Mouse (Mus musculus) MEL (cell line): ENCODE measurements around the gene Jam2. TPM values are rescaled to one million over a fixed set of nuclear protein-coding genes. Genes with fewer than 3 reads are reported as not detected.

Source experiments
- DNase-seq: peaks from one replicate; pipeline ENCODE4 v3.0.0; 2011; ENCODE audit warnings: low read depth, low spot score
- H3K27ac ChIP-seq: 2 replicates; pipeline ENCODE4 v1.5.1; 2012; ENCODE audit warnings: low read depth, mild to moderate bottlenecking, control low read depth, low read length, moderate library complexity; ENCODE audit not compliant: control insufficient read depth
- H3K27me3 ChIP-seq, 2 experiments: fragments of 150-350 bp in 1 of 2; sonication (generic) in 1 of 2; 2 replicates each; pipeline ENCODE4 v1.6.1; 2012; ENCODE audit warnings: low read length in 2 of 2, mild to moderate bottlenecking in 2 of 2, improper control_type of control experiment in 1 of 2, moderate library complexity in 1 of 2; ENCODE audit not compliant: insufficient read depth in 2 of 2, control insufficient read depth in 1 of 2
- H3K36me3 ChIP-seq, 2 experiments: 2 replicates each; pipeline ENCODE4 v1.6.1; 2012 to 2014; ENCODE audit warnings: low read length in 2 of 2, improper control_type of control experiment in 1 of 2, inconsistent platforms in 1 of 2, mild to moderate bottlenecking in 1 of 2; ENCODE audit not compliant: insufficient read depth in 2 of 2, control insufficient read depth in 1 of 2
- H3K4me1 ChIP-seq, 2 experiments: fragments of 150-350 bp in 1 of 2; sonication (generic) in 1 of 2; 2 replicates each; pipeline ENCODE4 v1.6.1; 2012; ENCODE audit warnings: low read length in 2 of 2, improper control_type of control experiment in 1 of 2, mild to moderate bottlenecking in 1 of 2; ENCODE audit not compliant: insufficient read depth in 2 of 2, control insufficient read depth in 1 of 2
- H3K4me3 ChIP-seq, 2 experiments: fragments of 150-350 bp in 1 of 2; sonication (generic) in 1 of 2; 2 replicates each; pipeline ENCODE4 v1.5.1; 2012; ENCODE audit warnings: low read depth in 2 of 2, low read length in 2 of 2, mild to moderate bottlenecking in 2 of 2, moderate library complexity in 2 of 2, control low read depth in 1 of 2, improper control_type of control experiment in 1 of 2; ENCODE audit not compliant: control insufficient read depth in 1 of 2, insufficient read depth in 1 of 2
- H3K79me2 ChIP-seq: 2 replicates; pipeline ENCODE4 v1.6.1; 2012; ENCODE audit warnings: mild to moderate bottlenecking, low read length, moderate library complexity; ENCODE audit not compliant: control insufficient read depth, poor library complexity, insufficient read depth
- H3K9ac ChIP-seq: 2 replicates; pipeline ENCODE4 v1.6.1; 2012; ENCODE audit warnings: low read depth, mild to moderate bottlenecking, control low read depth, low read length, moderate library complexity; ENCODE audit not compliant: control insufficient read depth, poor library complexity, severe bottlenecking
- H3K9me3 ChIP-seq: fragments of 150-350 bp; sonication (generic); replicated peaks from 2 replicates; pipeline ENCODE4 v1.6.1; 2012; ENCODE audit warnings: mild to moderate bottlenecking, low read length, improper control_type of control experiment, moderate library complexity; ENCODE audit not compliant: insufficient read depth
- BHLHE40 ChIP-seq: IDR thresholded peaks from 2 replicates; pipeline ENCODE4 v1.6.1; 2012; ENCODE audit warnings: low read depth, mild to moderate bottlenecking, inconsistent platforms, low read length, improper control_type of control experiment, borderline replicate concordance
- ELF1 ChIP-seq: IDR thresholded peaks from 2 replicates; pipeline ENCODE4 v1.6.1; 2014; ENCODE audit warnings: low read depth, mild to moderate bottlenecking, inconsistent platforms, low read length, improper control_type of control experiment, moderate library complexity
- GABPA ChIP-seq: IDR thresholded peaks from 2 replicates; pipeline ENCODE4 v1.6.1; 2012; ENCODE audit warnings: low read depth, mild to moderate bottlenecking, inconsistent platforms, low read length, improper control_type of control experiment, moderate library complexity
- HCFC1 ChIP-seq: IDR thresholded peaks from 2 replicates; pipeline ENCODE4 v1.6.1; 2012; ENCODE audit warnings: low read depth, mild to moderate bottlenecking, inconsistent platforms, low read length, improper control_type of control experiment, moderate library complexity
- JUND ChIP-seq: IDR thresholded peaks from 2 replicates; pipeline ENCODE4 v1.6.1; 2011; ENCODE audit warnings: low read depth, mild to moderate bottlenecking, improper control_type of control experiment, low read length
- MAX ChIP-seq: IDR thresholded peaks from 2 replicates; pipeline ENCODE4 v1.6.1; 2011; ENCODE audit warnings: low read length, improper control_type of control experiment
- MEF2A ChIP-seq: IDR thresholded peaks from 2 replicates; pipeline ENCODE4 v1.6.1; 2014; ENCODE audit warnings: low read depth, mild to moderate bottlenecking, inconsistent platforms, low read length, improper control_type of control experiment; ENCODE audit not compliant: poor library complexity, insufficient replicate concordance, severe bottlenecking; ENCODE audit errors: extremely low read depth
- MYB ChIP-seq: IDR thresholded peaks from 2 replicates; pipeline ENCODE4 v1.6.1; 2011; ENCODE audit warnings: mild to moderate bottlenecking, low read depth, low read length, improper control_type of control experiment
- NRF1 ChIP-seq: IDR thresholded peaks from 2 replicates; pipeline ENCODE4 v1.6.1; 2014; ENCODE audit warnings: low read depth, mild to moderate bottlenecking, inconsistent platforms, low read length, improper control_type of control experiment, moderate library complexity; ENCODE audit not compliant: poor library complexity, insufficient read depth, severe bottlenecking
- POLR2AphosphoS2 ChIP-seq: IDR thresholded peaks from 2 replicates; pipeline ENCODE4 v1.6.1; 2011; ENCODE audit warnings: low read length, improper control_type of control experiment
- RAD21 ChIP-seq: IDR thresholded peaks from 2 replicates; pipeline ENCODE4 v1.6.1; 2011; ENCODE audit warnings: mild to moderate bottlenecking, low read depth, low read length, improper control_type of control experiment
- RCOR1 ChIP-seq: IDR thresholded peaks from 2 replicates; pipeline ENCODE4 v1.6.1; 2012; ENCODE audit warnings: low read depth, mild to moderate bottlenecking, inconsistent platforms, low read length, improper control_type of control experiment
- SIN3A ChIP-seq: IDR thresholded peaks from 2 replicates; pipeline ENCODE4 v1.6.1; 2012; ENCODE audit warnings: low read length, improper control_type of control experiment, inconsistent platforms
- SMC3 ChIP-seq: IDR thresholded peaks from 2 replicates; pipeline ENCODE4 v1.6.1; 2011; ENCODE audit warnings: low read depth, low read length, improper control_type of control experiment
- TAL1 ChIP-seq: IDR thresholded peaks from 2 replicates; pipeline ENCODE4 v1.6.1; 2012; ENCODE audit warnings: mild to moderate bottlenecking, inconsistent platforms, low read length, moderate library complexity, mixed read lengths
- USF2 ChIP-seq, 2 experiments: IDR thresholded peaks; 2 replicates each; pipeline ENCODE4 v1.6.1; 2011 to 2012; ENCODE audit warnings: improper control_type of control experiment in 2 of 2, low read length in 2 of 2, borderline replicate concordance in 1 of 2, inconsistent platforms in 1 of 2, low read depth in 1 of 2, mild to moderate bottlenecking in 1 of 2; ENCODE audit not compliant: insufficient read depth in 1 of 2
- ZC3H11A ChIP-seq: IDR thresholded peaks from 2 replicates; pipeline ENCODE4 v1.6.1; 2012; ENCODE audit warnings: low read depth, mild to moderate bottlenecking, inconsistent platforms, low read length, improper control_type of control experiment
- ZKSCAN1 ChIP-seq: IDR thresholded peaks from 2 replicates; pipeline ENCODE4 v1.6.1; 2012; ENCODE audit warnings: low read depth, mild to moderate bottlenecking, inconsistent platforms, low read length, improper control_type of control experiment, moderate library complexity
- ZMIZ1 ChIP-seq: IDR thresholded peaks from 2 replicates; pipeline ENCODE4 v1.6.1; 2012; ENCODE audit warnings: low read depth, mild to moderate bottlenecking, inconsistent platforms, low read length, improper control_type of control experiment, moderate library complexity
- ZNF384 ChIP-seq: IDR thresholded peaks from 2 replicates; pipeline ENCODE4 v1.6.1; 2012; ENCODE audit warnings: low read depth, mild to moderate bottlenecking, inconsistent platforms, low read length, improper control_type of control experiment
- polyA plus RNA-seq, 2 experiments: library from polyadenylated mRNA; stranded (reverse) in 1 of 2; unstranded in 1 of 2; fragments of >175 nt in 1 of 2; fragments of >200 nt in 1 of 2; gene quantifications; 2 replicates each; pipeline versions ENCODE4 v1.2.1 to v1.2.4; 2012; ENCODE audit warnings: low replicate concordance in 2 of 2, low read depth in 1 of 2; ENCODE audit not compliant: insufficient read length in 2 of 2, insufficient read depth in 1 of 2, missing spikeins in 1 of 2
- total RNA-seq: library from RNA; depleted of rRNA; stranded (reverse); fragments of 300-350 nt; gene quantifications from 2 replicates; pipeline ENCODE4 v1.2.3, GENCODE M21; 2012

The Jam2 gene
- total and polyA plus RNA-seq, 3 experiments = 0.01 to 0.04 TPM; not detected in 1

DNA sequence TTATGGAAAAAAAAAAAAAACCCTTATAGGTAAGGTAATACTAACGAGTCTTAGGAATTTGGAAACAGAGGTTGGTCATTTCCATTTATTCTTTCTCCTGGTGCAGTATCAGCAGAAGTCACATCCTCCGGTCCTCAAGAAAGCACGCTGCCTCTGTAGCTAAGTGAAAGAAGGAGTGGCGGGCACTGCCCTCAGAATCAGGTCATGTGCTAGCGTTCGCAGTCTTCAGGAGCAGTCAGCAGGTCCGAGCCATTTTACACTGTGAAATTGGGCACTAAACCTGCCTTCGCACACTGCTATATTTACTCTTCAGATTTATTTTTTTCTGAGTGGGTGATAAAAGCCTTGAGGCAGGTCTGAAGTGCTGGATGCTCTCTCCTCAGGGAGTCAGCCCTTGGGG, 39.9 kb downstream of the Jam2 start:
- no peak overlapping the region for H3K4me3 ChIP-seq
- TF ChIP-seq SIN3A (no peak), JUND (no peak), USF2 (IDR thresholded peaks at IDR 0.05; ENCODE audit: borderline replicate concordance in 1 of 2, insufficient read depth in 1 of 2, low read depth in 1 of 2, low read length in 2 of 2) (no peak), BHLHE40 (no peak), ZKSCAN1 (no peak), MAX (no peak), NRF1 (no peak)
- H3K9me3 ChIP-seq = no peaks in the 10 kb centered on the region
- H3K79me2 ChIP-seq = no peaks in the 10 kb centered on the region
- H3K36me3 ChIP-seq = no peaks in the 10 kb centered on the region
- DNase-seq = no peak
- no peaks in the 10 kb centered on the region for H3K27me3 ChIP-seq
- H3K4me1 ChIP-seq = no peaks in the 10 kb centered on the region
- no peak overlapping the region for H3K9ac ChIP-seq
- H3K27ac ChIP-seq = no peak overlapping the region

DNA sequence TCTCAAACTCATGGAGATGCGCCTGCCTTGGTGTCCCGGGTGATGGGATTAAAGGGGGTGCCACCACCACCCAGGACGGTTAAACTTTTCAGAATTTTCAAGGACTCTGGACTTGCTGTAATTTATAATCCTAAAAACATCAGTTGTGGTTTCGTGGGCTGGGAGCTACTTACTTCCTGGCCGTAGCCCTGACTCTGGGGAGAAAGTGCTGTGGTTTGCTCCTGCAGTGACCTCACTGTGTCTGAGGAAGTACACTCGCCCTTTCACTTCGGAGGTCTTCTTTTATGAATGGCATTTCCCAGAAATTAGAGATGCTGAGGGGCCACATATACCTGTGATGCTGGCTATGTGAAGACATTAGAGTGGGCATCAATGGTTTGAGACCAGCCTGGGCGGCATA, 40.6 kb downstream of the Jam2 start:
- Histone ChIP-seq H3K27ac (no peak overlapping the region), H3K4me3 (no peak overlapping the region), H3K79me2 (no peaks in the 10 kb centered on the region), H3K36me3 (no peaks in the 10 kb centered on the region), H3K4me1 (no peaks in the 10 kb centered on the region), H3K27me3 (no peaks in the 10 kb centered on the region), H3K9ac (no peak overlapping the region), H3K9me3 (no peaks in the 10 kb centered on the region)
- no peak for TF ChIP-seq POLR2AphosphoS2
- no peak for TF ChIP-seq HCFC1
- TF ChIP-seq ZC3H11A = no peak
- no peak for TF ChIP-seq MYB
- no peak for TF ChIP-seq RAD21
- no peak for TF ChIP-seq ZMIZ1
- TF ChIP-seq ELF1 = no peak
- TF ChIP-seq MEF2A = no peak
- TF ChIP-seq GABPA = no peak
- no peak for TF ChIP-seq SMC3
- no peak for TF ChIP-seq NRF1
- no peak for TF ChIP-seq RCOR1
- TF ChIP-seq ZNF384 = no peak
- TF ChIP-seq TAL1 = no peak
- no peak for DNase-seq
